Mouse (Mus musculus) CH12.LX (cell line): ENCODE results near the gene Mrpl42.

Experiments
- CTCF ChIP-seq, 2 experiments: IDR thresholded peaks in 1 of 2; conservative IDR thresholded peaks in 1 of 2; 2 replicates each; pipeline ENCODE4 v1.5.1; 2011 to 2012; ENCODE audit warnings: low read depth in 2 of 2, low read length in 2 of 2, improper control_type of control experiment in 1 of 2, inconsistent platforms in 1 of 2, mild to moderate bottlenecking in 1 of 2, moderate library complexity in 1 of 2
- ETS1 ChIP-seq: conservative IDR thresholded peaks from 2 replicates; pipeline ENCODE4 v1.6.1; 2012; ENCODE audit warnings: low read depth, mild to moderate bottlenecking, inconsistent platforms, low read length, improper control_type of control experiment, moderate library complexity
- KAT2A ChIP-seq: IDR thresholded peaks from 2 replicates; pipeline ENCODE4 v1.6.1; 2012; ENCODE audit warnings: low read length, improper control_type of control experiment, inconsistent platforms; ENCODE audit not compliant: insufficient replicate concordance
- NELFE ChIP-seq: IDR thresholded peaks from 2 replicates; pipeline ENCODE4 v1.6.1; 2011; ENCODE audit warnings: low read depth, low read length, improper control_type of control experiment
- POLR2A ChIP-seq: IDR thresholded peaks from 2 replicates; pipeline ENCODE4 v1.6.1; 2011; ENCODE audit warnings: low read depth, mild to moderate bottlenecking, improper control_type of control experiment, low read length
- POLR2AphosphoS2 ChIP-seq: IDR thresholded peaks from 2 replicates; pipeline ENCODE4 v1.6.1; 2011; ENCODE audit warnings: low read depth, low read length, improper control_type of control experiment
- USF2 ChIP-seq: conservative IDR thresholded peaks from 2 replicates; pipeline ENCODE4 v1.6.1; 2011; ENCODE audit warnings: low read depth, low read length, improper control_type of control experiment
- ZC3H11A ChIP-seq: IDR thresholded peaks from 2 replicates; pipeline ENCODE4 v1.6.1; 2012; ENCODE audit warnings: low read depth, mild to moderate bottlenecking, inconsistent platforms, low read length, improper control_type of control experiment
- ZMIZ1 ChIP-seq: IDR thresholded peaks from 2 replicates; pipeline ENCODE4 v1.6.1; 2012; ENCODE audit warnings: low read depth, mild to moderate bottlenecking, inconsistent platforms, low read length, improper control_type of control experiment
- ZNF384 ChIP-seq: IDR thresholded peaks from 2 replicates; pipeline ENCODE4 v1.6.1; 2012; ENCODE audit warnings: low read depth, low read length, improper control_type of control experiment, inconsistent platforms

- no peak for TF ChIP-seq CTCF (conservative IDR thresholded peaks at IDR 0.05 in 1 of 2, IDR thresholded peaks at IDR 0.05 in 1 of 2; ENCODE audit: low read depth in 2 of 2, low read length in 2 of 2)
- no peak for TF ChIP-seq ZNF384
- TF ChIP-seq USF2: no peak
- no peak for TF ChIP-seq POLR2AphosphoS2
- TF ChIP-seq POLR2A: no peak
- TF ChIP-seq ZMIZ1: no peak
- no peak for TF ChIP-seq ZC3H11A
- TF ChIP-seq ETS1: no peak
- TF ChIP-seq KAT2A: no peak
- TF ChIP-seq NELFE: no peak
Observed at GRCm38 (mm10) chr10:95542916-95543315, 41.2 kb upstream of the Mrpl42 start.
